Mouse (Mus musculus): ENCODE measurements at regions not wholly inside any gene's neighbourhood (a gene's known extent, or its start where the extent isn't known, plus 50 kb on each side); places are given as distances from the start of the nearest gene placed in this dataset.

- Histone ChIP-seq H3K4me2 (ENCODE audit: low read depth, low read length) (no peak overlapping the region), H3K4me3 (ENCODE audit: low read length) (no peak overlapping the region), H3K4me1 (ENCODE audit: insufficient read depth, low read length) (no peaks in the 10 kb centered on the region), H3K9me3 (ENCODE audit: low read length) (no peaks in the 10 kb centered on the region), H3K36me3 (ENCODE audit: insufficient read depth, low read length) (no peaks in the 10 kb centered on the region), H3K27ac (no peak overlapping the region), H3K9ac (replicated peaks; ENCODE audit: low read length) (no peak overlapping the region), H3K27me3 (ENCODE audit: insufficient read depth, low read length) (no peaks in the 10 kb centered on the region)
- 67% methylated on average over 3 of the region's 3 CpGs for WGBS
- no peak for TF ChIP-seq CTCF (IDR thresholded peaks at IDR 0.05; ENCODE audit: low read depth)
- DNase-seq (ENCODE audit: low spot score) (no peak), ATAC-seq (no peak)
Measured at GRCm38 (mm10) chr2:148575433-148575832, 97.0 kb upstream of the Nxt1 start.

- DNase-seq (ENCODE audit: low spot score) (peak; percentile 80), ATAC-seq (peak; percentile 79)
- Histone ChIP-seq H3K27ac (no peak overlapping the region), H3K4me1 (ENCODE audit: insufficient read depth, low read length) (no peaks in the 10 kb centered on the region), H3K27me3 (ENCODE audit: insufficient read depth, low read length) (no peaks in the 10 kb centered on the region), H3K4me3 (ENCODE audit: low read length) (no peak overlapping the region), H3K9ac (replicated peaks; ENCODE audit: low read length) (no peak overlapping the region), H3K4me2 (ENCODE audit: low read depth, low read length) (no peak overlapping the region), H3K9me3 (ENCODE audit: low read length) (no peaks in the 10 kb centered on the region), H3K36me3 (ENCODE audit: insufficient read depth, low read length) (no peaks in the 10 kb centered on the region)
- peak; percentile 83 for TF ChIP-seq CTCF (IDR thresholded peaks at IDR 0.05; ENCODE audit: low read depth)
- 22% methylated on average over 1 of the region's 1 CpGs for WGBS
Measured at GRCm38 (mm10) chr2:148572165-148572564, 100.2 kb upstream of the Nxt1 start.

- ATAC-seq, result no peak
Measured at GRCm38 (mm10) chr2:148571616-148572015, 100.8 kb upstream of the Nxt1 start.

GRCm38 (mm10) chr2:148571018-148571417, 101.4 kb upstream of the Nxt1 start:
- H3K27ac ChIP-seq, result no peak overlapping the region
- no peaks in the 10 kb centered on the region for H3K9me3 ChIP-seq (ENCODE audit: low read length)
- no peak overlapping the region for H3K4me2 ChIP-seq (ENCODE audit: low read depth, low read length)
- H3K36me3 ChIP-seq (ENCODE audit: insufficient read depth, low read length), result no peaks in the 10 kb centered on the region
- ATAC-seq (no peak), DNase-seq (ENCODE audit: low spot score) (no peak)
- no peak overlapping the region for H3K9ac ChIP-seq (replicated peaks; ENCODE audit: low read length)
- H3K4me1 ChIP-seq (ENCODE audit: insufficient read depth, low read length), result no peaks in the 10 kb centered on the region
- WGBS, result 79% methylated on average over 5 of the region's 5 CpGs
- no peak overlapping the region for H3K4me3 ChIP-seq (ENCODE audit: low read length)
- H3K27me3 ChIP-seq (ENCODE audit: insufficient read depth, low read length), result no peaks in the 10 kb centered on the region
- no peak for TF ChIP-seq CTCF (IDR thresholded peaks at IDR 0.05; ENCODE audit: low read depth)

More at GRCm38 (mm10) chr2:148571616-148572015, 100.8 kb upstream of the Nxt1 start:
- H3K9me3 ChIP-seq (ENCODE audit: low read length), result no peaks in the 10 kb centered on the region
- no peaks in the 10 kb centered on the region for H3K36me3 ChIP-seq (ENCODE audit: insufficient read depth, low read length)
- H3K27ac ChIP-seq, result no peak overlapping the region
- no peak overlapping the region for H3K4me2 ChIP-seq (ENCODE audit: low read depth, low read length)
- DNase-seq (ENCODE audit: low spot score), result no peak
- no peaks in the 10 kb centered on the region for H3K27me3 ChIP-seq (ENCODE audit: insufficient read depth, low read length)
- 88% methylated on average over 1 of the region's 1 CpGs for WGBS
- no peaks in the 10 kb centered on the region for H3K4me1 ChIP-seq (ENCODE audit: insufficient read depth, low read length)
- H3K9ac ChIP-seq (replicated peaks; ENCODE audit: low read length), result no peak overlapping the region
- no peak for TF ChIP-seq CTCF (IDR thresholded peaks at IDR 0.05; ENCODE audit: low read depth)
- no peak overlapping the region for H3K4me3 ChIP-seq (ENCODE audit: low read length)

- Histone ChIP-seq H3K9ac (replicated peaks; ENCODE audit: low read length) (no peak overlapping the region), H3K27me3 (ENCODE audit: insufficient read depth, low read length) (no peaks in the 10 kb centered on the region), H3K27ac (no peak overlapping the region), H3K4me1 (ENCODE audit: insufficient read depth, low read length) (no peaks in the 10 kb centered on the region), H3K4me3 (ENCODE audit: low read length) (no peak overlapping the region), H3K9me3 (ENCODE audit: low read length) (no peaks in the 10 kb centered on the region), H3K4me2 (ENCODE audit: low read depth, low read length) (no peak overlapping the region), H3K36me3 (ENCODE audit: insufficient read depth, low read length) (no peaks in the 10 kb centered on the region)
- DNase-seq (ENCODE audit: low spot score), result no peak
- no peak for ATAC-seq
- WGBS, result 66% methylated on average over 2 of the region's 2 CpGs
- TF ChIP-seq CTCF (IDR thresholded peaks at IDR 0.05; ENCODE audit: low read depth), result no peak
Measured at GRCm38 (mm10) chr2:148567930-148568481, 104.4 kb upstream of the Nxt1 start.

GRCm38 (mm10) chr2:148563390-148563789, 109.0 kb upstream of the Nxt1 start:
- no peaks in the 10 kb centered on the region for H3K27me3 ChIP-seq (ENCODE audit: insufficient read depth, low read length)
- no peak overlapping the region for H3K9ac ChIP-seq (replicated peaks; ENCODE audit: low read length)
- no peak overlapping the region for H3K4me2 ChIP-seq (ENCODE audit: low read depth, low read length)
- H3K27ac ChIP-seq, result no peak overlapping the region
- no peaks in the 10 kb centered on the region for H3K36me3 ChIP-seq (ENCODE audit: insufficient read depth, low read length)
- TF ChIP-seq CTCF (IDR thresholded peaks at IDR 0.05; ENCODE audit: low read depth), result no peak
- H3K4me1 ChIP-seq (ENCODE audit: insufficient read depth, low read length), result no peaks in the 10 kb centered on the region
- H3K4me3 ChIP-seq (ENCODE audit: low read length), result no peak overlapping the region
- no peak for DNase-seq (ENCODE audit: low spot score)
- no peaks in the 10 kb centered on the region for H3K9me3 ChIP-seq (ENCODE audit: low read length)
- ATAC-seq, result no peak
- 84% methylated on average over 3 of the region's 3 CpGs for WGBS

- Histone ChIP-seq H3K9me3 (ENCODE audit: low read length) (no peaks in the 10 kb centered on the region), H3K4me3 (ENCODE audit: low read length) (no peak overlapping the region), H3K4me2 (ENCODE audit: low read depth, low read length) (no peak overlapping the region), H3K4me1 (ENCODE audit: insufficient read depth, low read length) (no peaks in the 10 kb centered on the region), H3K27ac (no peak overlapping the region), H3K9ac (replicated peaks; ENCODE audit: low read length) (no peak overlapping the region), H3K36me3 (ENCODE audit: insufficient read depth, low read length) (no peaks in the 10 kb centered on the region), H3K27me3 (ENCODE audit: insufficient read depth, low read length) (no peaks in the 10 kb centered on the region)
- 73% methylated on average over 3 of the region's 3 CpGs for WGBS
- DNase-seq (ENCODE audit: low spot score) (no peak), ATAC-seq (no peak)
- no peak for TF ChIP-seq CTCF (IDR thresholded peaks at IDR 0.05; ENCODE audit: low read depth)
Measured at GRCm38 (mm10) chr2:148562041-148562440, 110.4 kb upstream of the Nxt1 start.
